Mouse (Mus musculus) embryo, embryonic 11.5 days (tissue): ENCODE measurements at regions not wholly inside any gene's neighbourhood (a gene's known extent, or its start where the extent isn't known, plus 50 kb on each side); places are given as distances from the start of the nearest gene placed in this dataset.
A peak's percentile ranks its signal among the peaks of the same experiment; 100 is the strongest.

Experiments used
- DNase-seq: peaks from one replicate; pipeline ENCODE4 v3.0.0-alpha.2; 2012; ENCODE audit warnings: low read depth, low spot score

DNA sequence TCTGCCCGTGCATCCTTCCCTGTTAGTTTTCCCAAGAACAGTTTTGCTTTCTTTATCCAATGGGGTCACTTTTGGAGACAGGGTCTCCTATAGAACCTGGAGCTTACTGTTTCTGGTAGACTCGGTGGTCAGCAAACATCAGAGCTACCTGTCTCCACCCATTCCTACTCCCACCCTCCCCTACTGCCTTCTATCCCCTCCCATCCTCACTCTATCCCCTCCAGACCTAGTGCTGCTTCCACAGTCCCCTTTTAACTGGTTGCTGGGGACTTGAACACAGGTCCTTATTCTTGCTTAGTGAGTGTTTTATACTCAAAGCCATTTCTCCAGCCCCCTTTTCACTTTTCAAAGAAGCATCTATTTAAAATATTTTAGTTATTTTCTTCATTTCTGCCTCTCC lies 189.4 kb upstream of the Fat4 start:
- DNase-seq, result no peak

DNA sequence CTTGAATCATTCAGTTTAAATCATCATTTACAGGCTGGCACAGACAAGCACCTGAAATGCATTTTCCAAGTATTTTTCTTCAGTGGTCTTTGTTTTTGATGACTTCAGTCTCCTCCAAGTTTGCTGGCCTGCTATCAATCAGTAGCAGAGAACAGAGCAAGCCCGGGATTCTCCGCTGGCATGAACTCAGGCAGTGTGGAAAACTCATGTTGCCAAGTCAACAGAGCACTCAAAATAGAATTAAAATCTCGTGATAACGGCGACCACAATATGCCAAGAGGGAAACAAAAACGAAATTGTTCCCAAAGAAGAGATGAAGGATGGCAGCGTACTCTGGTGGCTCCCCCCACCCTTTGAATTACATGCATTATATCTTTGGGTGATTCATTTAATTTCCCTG lies 190.9 kb upstream of the Fat4 start:
- DNase-seq, result no peak

DNA sequence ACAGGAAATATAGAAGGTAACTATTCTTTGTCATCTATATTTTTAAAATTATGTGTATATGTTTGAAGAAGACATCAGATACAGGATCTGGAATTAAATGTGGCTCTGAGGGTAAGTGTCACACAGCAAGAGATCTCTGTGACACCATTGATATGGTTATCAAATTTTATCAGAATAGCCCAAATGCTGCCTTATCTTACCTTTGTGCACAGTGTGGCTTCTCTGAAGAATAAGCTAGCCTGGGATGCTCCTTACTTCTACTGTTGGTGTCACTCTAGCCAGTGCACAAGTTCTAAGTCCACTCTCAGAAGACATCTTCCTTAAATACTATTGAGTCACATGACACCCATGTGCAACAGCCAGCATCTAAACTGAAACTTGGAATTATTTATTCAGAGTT lies 194.0 kb upstream of the Fat4 start:
- no peak for DNase-seq

DNA sequence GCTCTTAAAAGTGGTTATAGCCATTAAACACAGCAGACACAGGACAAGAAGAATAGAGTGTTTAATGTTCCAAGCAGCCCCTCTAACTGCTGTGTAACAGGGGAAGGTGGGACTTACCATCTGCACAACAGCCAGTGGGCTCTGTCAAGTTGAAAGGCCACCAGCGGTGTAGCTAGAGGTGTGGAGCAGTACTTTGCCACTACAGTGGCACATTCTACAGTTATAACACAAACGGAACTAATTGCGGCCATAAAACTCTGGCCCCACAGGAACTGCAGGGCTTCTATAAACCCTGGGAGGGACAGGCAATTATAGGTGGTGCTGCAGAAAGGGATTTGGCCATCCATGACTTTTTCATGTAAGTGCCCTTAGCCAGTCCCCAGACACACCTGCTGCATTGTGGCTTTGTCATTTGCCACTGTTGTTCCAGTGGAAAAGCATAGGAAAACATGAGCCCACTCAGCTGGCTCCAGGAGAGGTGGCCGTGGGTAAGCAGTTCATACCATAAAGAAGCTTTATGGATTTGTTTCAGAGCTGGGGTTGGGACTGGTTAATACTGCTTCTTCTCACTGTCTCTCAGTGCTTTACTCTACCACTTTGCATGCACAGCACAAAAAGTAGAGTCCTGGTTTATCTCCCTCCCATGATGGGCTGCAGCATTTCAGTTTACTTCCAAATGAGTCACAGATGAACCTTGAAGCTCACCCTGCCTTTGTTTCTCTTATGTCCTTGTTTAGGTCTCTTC lies 199.8 kb upstream of the Ankrd50 start:
- DNase-seq, result peak; percentile 9

DNA sequence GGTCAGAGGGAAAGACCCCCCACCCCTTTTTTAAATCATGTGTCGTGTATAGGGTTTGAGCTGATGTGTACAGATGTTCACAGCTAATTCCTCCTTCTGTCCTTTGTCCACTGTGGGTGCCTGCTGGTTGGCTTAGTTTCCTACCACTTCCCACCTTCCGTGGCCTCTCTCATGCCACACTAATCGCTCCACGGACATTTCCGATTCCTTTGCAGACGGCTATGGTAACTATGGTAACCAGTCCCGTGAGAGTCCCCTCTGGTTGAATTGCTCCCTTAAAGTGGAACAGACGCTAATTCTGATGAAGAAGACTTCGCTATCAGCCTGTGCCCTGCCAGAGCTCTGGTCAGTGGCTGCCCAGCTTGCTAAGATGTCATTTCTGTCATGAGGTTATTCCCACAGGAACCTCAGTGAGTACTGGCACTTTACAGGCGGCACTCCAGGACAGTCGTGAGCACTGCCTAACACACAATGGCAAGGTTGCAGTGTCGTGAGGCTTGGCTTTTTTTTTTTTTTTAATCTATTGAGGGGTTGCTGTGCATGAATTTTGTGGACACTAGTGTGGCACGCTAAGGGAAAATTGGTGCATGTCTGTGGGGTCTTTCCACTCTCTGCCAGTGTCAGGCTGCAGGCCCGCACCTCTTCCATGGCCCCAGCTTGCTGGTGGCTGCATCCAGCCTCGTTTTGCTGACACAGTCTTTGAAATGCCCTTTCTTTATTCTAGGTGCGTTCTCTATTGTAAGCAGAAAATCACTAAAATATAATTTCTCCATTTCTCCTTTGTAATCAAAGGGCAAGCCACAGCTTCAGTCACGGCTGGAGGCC lies 179.2 kb upstream of the Ankrd50 start:
- DNase-seq, result peak; percentile 34

DNA sequence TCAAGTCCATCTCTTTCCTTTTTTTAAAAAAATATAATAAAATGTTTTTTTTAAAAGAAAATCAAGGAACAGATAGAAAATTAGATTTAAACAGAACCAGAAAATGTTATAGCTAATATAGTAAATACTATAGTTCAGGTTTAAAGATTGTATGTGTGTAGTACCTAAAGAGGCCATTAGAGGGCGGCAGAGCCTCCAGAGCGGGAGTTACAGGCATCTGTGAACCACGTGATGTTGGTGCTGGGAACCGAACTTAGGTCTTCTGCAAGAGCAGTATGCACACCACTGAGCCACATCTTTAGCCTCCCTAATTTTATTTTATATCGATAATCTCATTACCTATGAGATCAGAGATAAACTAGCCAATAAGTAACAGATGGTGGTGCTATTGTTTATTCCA lies 178.4 kb upstream of the Ankrd50 start:
- no peak for DNase-seq

DNA sequence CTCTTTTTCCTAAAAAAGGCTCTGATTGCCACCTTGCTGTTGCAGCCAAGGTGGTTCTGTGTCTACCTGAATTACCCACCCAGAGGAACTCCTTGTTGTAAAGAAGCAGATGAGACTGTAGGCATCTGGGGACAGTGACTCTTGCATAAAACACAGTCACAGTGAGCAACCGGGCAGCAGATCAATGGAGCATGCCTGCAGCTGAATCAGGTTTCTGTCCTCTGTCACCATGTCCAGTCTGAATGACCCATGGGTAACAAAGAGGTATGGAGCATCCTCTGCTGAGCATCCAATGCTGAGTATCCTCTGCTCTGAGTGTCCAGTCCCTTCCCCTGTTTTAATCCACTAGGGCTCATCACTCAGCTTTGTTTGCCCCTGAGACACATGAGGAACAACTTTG lies 172.1 kb upstream of the Ankrd50 start:
- DNase-seq, result no peak

DNA sequence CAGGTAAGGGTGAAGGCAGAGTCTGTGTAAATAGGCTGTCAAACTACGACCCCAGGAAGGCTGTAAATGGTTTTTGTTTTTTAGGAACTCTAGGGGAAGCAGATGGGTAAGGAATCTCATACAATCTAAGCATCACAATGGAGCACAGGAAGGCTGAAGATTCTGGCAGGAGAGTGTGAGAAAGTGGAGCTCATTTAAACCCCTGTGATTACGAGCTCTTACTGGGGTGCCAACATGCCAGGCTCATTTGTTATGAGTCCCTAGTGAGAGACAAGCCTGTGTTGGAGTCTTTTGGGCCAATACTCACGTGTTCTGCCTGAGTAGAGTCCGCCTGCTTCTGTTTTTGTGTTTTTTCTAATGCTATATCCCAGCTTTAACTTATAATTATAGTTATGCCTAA lies 169.3 kb upstream of the Ankrd50 start:
- DNase-seq, result no peak

DNA sequence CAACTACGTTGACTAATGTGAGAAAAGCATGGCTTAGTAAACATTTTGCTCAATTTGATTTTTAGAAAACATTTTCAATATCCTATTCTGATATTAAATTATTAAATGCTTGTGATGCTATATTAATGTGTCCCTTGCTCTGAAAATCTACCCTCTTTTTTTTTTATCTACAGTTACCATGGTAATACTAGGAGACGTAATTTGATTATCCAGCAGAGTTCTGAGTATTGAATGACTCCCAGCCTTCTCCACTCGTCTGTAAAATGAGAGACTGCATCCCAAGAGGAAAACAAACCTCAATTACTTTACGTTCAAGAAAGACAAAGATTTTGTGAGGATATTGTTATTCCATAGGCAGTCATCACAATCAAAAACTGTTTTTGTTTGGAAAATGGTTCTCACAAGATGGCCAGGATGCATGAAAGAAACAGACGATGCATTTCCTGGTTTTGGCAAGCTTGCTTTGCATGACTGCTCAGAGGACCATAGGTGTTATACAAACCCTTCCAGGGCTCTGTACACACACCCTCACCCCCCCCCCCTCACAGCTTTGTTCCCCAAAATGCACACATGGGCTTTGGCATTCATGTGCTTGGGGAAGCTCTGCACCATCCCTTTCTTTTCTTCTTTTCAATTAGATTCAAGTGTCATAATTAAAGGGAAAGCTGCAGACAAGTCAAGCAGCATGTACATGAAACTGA lies 168.5 kb upstream of the Ankrd50 start:
- DNase-seq, result no peak

DNA sequence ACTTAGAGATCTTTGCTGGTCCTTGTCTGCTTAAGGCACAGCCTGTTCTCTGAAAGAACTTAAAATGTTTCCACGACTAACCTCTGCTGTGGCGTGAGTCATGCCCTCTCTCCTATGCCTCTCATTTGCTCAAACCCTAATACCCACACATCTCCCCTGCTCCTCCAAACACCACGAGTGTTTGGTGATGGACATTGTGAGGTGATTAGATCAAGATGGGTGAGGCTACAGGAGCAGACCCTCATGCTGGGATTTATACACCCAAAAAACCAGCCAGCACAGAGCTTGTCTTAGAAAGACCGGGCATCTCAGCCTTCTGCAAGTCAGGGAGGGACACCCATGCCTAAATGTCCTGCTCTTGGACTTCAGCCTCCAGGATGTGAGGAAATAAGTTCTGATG lies 165.5 kb upstream of the Ankrd50 start:
- no peak for DNase-seq

DNA sequence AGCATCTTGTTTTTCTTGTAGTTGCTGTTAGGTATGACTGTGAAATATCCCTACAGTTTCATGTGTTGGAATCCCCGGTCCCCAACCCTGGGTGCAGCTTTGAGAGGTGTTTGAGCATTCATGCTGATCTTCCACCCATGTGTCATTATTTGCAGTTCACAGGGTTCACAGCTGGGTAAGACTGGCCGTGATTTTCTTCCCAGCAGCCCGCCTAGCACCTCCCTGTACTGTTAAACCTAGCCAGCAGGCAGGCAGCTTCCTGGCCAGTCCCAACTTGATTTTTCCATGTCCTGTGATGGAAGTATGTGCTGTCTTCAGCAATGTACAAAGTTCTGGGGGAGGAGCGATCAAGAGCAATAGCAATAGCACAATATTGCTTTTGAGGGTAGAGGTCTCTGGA lies 164.0 kb upstream of the Ankrd50 start:
- no peak for DNase-seq

DNA sequence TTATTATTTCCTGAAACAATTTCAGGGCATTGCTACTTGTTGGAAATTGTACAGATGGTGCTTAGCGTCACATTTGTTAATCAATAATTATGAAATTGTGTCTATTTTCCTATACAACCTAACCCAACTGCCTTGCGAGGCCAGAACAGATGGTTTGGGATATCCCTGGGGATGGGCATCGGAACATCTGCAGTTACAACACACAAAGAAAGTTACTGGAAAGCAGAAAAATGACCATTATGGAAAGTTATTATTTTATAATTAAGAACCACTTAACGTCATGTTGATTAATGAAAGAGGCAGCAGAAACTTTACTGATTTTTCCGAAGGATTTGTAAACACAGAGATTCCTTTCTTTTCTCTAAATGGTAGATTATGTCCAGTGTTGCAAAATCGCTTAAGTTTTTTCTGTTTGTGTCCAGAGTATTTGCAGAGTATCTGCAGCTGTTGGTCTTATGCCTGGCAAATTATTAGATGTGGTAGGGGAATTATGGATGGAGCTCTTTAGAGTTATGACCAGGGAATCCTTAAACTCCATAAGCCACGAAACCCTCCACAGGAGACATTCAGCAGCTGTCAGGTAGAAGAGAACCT lies 163.2 kb upstream of the Ankrd50 start:
- DNase-seq, result no peak

DNA sequence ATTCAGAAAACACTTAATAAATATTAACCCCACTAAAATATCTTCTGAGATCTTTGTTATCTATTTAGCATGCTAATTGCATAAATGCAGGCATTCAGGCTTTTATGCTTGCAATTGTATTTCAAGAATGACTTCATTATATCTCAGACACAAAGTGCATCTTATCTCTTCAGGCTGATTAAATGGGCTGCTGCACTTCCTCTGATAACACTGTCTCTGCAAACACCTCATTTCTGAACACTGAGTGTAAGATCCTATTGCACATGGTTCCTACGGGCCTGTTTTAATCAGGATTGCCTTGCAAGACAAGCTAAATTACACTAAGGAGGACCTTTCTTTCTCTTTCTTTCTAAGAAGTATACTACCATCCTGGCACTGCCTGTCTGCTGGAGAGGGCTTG lies 157.1 kb upstream of the Ankrd50 start:
- DNase-seq, result no peak

DNA sequence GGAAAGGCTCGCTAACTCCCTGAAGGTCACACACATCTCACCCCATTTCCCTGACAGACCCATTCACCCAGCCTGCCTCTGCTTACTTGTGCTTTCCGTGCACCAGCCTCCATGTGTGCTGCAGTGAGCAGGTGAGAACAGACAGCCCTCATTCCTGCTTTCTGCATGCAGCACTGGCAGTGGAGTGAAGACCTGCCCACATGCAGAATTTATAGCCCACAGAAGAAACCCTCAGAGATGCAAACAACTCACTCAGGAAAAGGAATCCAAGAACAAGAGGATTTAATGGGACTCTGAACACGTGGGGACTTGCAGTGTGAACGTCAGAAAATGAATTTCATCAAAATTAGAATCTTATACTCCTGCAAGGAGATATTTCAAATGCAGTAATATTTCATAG lies 152.2 kb upstream of the Ankrd50 start:
- no peak for DNase-seq

DNA sequence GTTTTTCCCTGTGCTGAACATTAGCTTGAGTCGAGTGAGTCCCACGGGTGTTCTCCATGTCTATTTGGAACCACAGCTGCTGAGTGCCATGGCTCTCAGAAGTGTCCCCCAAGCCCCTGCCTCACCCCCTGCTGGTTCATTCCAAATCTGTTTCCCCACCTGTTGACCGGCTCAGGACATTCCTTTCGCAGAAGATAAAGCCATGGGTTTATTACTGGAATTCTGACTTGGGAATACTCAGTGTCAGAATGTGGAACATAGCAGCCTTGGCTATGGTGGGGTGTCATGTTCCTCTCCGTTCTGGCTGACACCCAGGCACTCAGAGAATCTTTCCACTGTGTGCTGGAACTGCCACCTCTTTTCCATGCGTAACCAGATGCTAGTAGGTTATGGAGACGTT lies 148.7 kb upstream of the Ankrd50 start:
- no peak for DNase-seq

DNA sequence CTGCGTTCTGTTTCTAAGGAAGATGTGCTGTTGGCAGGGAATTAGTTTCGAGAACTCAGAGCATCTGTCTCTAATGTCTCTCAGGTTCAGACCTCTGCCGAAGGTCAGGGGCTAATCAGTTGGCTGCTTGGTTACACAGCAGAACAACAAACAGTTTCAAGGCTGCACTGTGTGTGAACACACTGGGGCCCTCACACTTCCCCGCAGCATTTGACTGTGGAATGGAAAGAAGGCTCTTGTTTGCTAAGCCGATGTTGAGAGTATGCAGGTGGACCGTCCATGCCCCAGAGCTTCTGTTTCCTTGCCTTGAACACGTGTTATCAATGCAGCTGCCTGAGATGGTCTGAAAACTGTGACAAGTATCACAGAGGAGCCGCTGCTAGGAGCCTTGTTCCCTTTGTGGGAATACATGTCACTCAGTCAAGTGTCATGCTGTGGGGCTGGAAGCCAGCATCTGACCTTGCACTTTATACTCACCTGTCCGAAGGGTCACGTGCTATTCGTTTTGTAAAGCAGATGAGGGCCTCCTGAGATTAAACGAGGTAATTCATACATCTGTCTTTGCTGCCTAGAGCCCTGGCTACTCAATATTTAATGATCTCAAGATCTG lies 141.0 kb upstream of the Ankrd50 start:
- DNase-seq, result no peak

DNA sequence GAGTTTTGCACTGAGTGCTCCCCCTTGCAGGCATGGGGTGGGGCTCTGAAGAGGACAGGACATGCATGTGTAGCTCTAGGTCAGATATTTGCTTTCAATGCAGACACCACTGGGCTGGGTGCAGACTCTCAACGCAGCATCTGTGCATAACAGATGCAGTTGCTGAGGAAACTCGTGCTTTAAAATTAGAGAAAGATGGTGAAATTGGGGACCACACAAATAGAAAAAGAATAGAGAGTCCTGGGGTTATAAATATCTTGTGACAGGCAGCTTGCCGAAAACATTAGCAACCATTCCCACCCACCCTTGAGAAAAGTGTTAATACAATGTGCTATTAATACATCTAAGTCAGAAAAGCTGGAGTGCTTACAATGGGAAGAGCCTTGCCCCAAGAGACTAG lies 133.3 kb upstream of the Ankrd50 start:
- no peak for DNase-seq

DNA sequence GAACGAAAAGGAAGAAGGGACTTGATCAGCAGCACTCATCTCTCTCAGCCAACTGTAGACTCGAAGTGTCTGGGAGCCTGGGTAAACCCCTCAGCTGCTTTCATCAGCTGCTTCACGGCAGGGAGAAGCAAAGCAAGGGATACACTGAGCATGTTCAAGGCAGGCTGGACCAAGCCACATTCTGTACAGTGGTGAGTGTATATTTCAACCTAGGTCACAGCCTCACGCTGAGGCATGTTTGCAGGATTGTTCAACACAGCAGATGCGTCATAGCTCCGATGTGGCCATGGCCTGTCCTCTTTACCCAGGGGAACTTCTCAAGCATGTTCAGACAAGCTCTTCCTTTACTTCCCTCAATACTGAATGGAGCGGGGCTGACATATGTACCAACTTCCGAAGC lies 132.6 kb upstream of the Ankrd50 start:
- no peak for DNase-seq

DNA sequence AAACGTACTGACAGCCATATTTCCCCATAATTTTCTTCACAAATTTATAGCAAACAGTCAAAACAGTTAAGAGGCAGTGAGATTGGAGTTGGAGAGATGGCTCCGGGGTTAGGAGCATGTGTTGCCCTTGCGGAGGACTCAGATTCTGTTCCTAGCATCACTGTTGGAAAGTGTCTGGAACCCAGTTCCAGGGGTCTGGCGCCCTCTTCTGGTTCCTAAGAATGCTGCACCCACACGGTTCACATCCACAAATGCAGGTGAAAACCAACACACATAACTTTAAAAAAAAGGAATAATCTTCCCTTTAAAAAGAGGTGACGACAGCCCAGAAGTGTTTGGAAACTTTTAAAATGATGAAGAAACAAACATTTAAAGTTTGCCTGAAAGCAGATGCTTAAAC lies 129.1 kb upstream of the Ankrd50 start:
- DNase-seq, result no peak

DNA sequence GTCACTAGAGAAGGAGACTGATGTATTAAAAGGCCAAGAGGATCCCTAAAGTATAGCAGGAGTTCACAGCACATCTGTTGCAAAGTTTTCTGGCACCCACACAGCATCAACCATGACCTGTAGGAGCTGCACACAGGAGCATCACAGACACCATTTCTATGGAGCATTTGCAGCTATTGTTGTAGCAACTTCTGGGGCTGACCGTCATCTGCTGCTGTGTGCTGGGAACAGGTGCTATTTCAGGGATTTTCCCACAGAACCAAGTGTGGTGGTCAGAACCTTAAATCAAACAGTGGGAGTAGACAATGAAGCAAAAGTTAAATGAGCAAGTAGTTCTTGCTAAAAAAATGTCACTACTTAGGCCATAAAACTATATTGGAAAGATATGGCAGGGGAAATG lies 106.9 kb upstream of the Ankrd50 start:
- no peak for DNase-seq

DNA sequence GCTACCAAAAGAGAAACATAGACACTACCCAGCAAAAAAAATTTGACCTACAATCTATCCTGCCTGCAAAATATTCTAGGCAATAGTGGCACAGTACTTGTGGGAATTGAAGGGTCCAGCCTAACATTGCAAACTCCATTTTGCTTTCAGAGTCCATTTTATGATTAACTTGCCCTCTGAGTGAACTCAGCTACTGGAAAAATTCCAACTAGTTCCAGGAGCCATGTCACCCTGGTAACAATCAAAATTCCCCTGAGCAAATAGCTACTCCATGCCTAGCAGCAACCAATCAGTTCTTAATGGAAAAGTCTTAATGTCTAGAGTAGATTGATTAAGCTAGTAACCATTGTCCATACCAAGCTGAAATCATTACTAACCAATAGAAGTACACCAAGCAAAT lies 104.3 kb upstream of the Ankrd50 start:
- no peak for DNase-seq

DNA sequence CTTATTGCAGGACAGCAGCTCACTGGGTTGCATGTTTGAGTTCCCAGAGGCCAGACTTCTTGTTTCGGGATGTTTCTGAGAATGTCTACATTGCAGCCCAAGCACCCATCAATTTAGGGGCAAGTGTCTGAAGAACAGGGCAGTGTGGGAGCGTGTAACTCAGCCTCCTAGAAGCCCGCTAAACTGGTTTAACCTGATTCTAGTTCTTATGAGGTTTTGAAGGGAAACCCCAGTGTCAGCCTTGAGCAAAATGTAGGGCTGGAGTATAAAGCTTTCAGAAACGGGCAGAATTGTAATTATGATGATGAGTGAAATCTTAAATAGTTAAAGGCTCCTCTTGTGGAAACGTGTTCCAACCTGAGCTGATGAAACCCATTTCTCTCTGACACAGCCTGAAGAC lies 100.9 kb upstream of the Ankrd50 start:
- no peak for DNase-seq
